Mouse (Mus musculus) layer of hippocampus, postnatal 14 days (tissue): ENCODE results near the gene BC017158. TPM values are rescaled to one million over a fixed set of nuclear protein-coding genes. Genes with fewer than 3 reads are reported as not detected.
A peak's percentile ranks its signal among the peaks of the same experiment; 100 is the strongest.

ENCODE experiments used
- DNase-seq, 2 experiments: peaks; one replicate each; pipeline ENCODE4 v3.0.0; 2021 to 2022; ENCODE audit warnings: low spot score in 2 of 2, mixed read lengths in 1 of 2
- total RNA-seq, 2 experiments: library from RNA; stranded (reverse); gene quantifications; 2 replicates each; pipeline ENCODE4 v1.2.3; 2021

Gene BC017158
- total RNA-seq, 2 experiments from 2014 or later, result 23.6 to 24.6 TPM

DNA sequence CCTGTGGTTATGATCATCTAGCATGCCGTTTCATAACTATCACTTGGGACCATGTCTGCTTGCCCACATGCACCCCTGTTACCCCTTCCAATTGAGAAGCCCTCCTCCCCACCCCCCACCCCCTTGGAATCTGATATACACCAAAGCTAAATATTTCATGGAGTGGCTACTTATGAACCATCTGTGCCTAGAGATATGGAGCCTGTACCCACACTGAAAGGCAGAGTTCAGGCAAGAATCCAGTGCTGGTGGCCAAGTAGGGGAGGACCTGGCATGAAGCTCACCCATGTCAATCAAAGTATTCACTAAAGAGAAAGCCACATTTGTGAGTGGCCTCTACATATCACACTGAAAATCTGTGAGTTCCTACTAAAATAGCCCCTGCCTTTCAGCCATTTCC lies 11.8 kb upstream of the BC017158 start:
- DNase-seq, result no peak

DNA sequence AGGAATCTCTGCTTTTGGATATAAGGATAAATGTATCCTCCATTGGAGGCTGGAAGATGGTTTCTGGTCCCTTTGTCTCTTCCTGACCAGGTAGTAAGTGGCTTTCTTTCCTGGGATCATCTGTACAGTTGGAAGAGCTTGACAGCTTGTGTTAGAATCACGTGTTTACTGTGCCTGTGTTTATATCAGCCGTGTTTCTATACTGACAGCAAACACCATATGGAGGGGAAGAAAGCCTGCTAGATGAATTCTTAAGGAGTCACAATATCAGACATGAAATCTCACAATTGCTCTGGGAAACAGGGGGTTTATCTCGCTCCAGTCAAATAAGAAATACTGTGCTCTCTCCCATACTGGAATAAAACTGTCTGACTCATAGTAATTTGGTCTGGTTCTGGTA lies 11.2 kb upstream of the BC017158 start:
- peak in 1 of 2 experiments; percentile 7 for DNase-seq

DNA sequence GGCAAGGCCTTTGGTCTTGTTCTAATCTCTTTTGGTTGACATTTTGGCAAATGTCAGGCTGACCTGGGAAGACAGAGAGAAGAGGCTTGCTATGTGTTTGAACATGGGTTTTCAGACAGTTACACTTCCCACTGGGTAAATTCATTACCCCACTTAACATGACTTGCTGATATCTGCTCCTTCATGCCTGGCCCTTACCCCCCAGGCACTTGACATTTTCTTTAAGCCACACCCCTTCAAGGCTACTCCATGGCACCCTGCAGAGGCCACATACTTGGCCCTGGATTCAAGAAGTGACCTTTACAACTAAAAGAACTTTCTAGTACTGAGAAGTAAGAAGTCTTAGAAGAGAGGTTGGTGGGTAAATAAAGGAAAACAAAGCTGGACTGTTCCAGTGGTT lies 9.9 kb upstream of the BC017158 start:
- DNase-seq, result no peak

DNA sequence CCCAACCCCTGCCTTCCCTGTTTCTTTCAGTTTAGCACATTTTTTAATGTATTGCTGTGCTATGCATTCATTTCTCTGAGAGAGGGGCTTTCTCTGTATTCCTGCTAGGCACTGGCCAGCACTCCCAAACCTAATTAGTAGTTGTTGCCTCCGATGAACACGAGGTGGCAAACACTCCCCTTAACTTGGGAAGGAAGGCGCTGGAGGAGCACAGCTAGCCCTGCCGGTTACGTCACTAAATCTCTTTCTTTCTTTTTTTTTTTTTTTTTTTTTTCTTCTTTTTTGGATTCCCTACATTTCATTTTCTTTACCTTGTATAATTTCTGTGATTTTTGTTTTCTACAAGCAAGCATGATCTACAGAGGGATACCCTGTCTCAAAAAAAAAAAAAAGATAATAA lies 6.9 kb upstream of the BC017158 start:
- peak; percentile 24 to 49 for DNase-seq

DNA sequence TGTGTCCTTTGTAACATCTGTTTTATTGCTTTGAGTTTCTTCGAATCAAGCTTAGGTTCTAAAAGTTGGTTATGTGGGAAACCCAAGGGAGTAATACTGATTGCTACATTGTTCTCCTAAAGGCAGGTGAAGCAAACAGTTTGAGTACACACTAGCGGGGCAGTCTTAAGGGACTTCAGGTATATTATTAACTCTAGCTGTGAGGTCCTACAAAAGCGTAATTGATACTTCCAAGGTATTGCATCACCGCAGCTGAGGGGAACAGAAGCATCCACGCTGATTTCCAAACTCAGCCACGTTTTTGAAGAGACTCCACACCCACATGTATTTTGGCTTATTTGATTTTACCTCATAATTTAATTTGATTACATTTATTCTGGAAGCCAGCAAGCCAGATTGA lies 6.2 kb upstream of the BC017158 start:
- no peak for DNase-seq

DNA sequence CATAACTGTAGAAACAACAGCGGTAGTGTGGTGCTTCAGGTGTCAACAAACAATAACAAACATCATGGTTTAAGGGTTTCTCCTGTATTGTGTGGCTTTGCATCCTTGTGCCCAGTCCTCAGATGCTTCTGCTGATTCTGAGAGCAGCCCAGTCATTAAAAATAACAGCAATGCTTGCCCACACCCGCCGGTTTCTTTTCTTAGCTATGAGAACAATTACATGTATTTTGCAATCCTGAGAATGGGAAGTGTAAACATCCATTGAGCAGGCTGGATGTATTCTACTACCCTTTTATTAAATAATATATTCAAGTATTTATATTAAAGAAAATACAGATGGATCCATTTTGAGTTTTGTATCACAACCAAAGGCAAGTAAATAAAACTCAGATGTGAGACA lies 4.2 kb upstream of the BC017158 start:
- DNase-seq, result no peak

DNA sequence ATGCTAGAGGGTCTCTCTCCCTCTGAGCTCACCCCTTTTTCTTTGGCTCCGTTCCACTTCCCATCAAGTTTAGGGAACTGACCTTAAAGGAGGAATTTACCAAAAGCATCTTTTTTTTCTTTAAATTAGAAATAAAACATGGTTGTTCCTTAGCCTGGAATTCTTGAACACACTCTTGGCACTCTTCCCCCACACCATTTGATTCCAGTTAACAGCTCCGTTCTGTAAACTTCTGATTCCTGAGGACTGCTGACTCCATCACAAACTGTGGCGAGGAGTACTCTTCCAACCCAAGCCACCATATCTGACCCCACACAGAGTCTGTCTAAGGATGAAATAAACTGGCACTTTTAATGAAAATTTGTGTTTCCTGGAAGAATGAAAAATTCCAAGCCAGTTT lies 3.0 kb upstream of the BC017158 start:
- DNase-seq, result no peak

DNA sequence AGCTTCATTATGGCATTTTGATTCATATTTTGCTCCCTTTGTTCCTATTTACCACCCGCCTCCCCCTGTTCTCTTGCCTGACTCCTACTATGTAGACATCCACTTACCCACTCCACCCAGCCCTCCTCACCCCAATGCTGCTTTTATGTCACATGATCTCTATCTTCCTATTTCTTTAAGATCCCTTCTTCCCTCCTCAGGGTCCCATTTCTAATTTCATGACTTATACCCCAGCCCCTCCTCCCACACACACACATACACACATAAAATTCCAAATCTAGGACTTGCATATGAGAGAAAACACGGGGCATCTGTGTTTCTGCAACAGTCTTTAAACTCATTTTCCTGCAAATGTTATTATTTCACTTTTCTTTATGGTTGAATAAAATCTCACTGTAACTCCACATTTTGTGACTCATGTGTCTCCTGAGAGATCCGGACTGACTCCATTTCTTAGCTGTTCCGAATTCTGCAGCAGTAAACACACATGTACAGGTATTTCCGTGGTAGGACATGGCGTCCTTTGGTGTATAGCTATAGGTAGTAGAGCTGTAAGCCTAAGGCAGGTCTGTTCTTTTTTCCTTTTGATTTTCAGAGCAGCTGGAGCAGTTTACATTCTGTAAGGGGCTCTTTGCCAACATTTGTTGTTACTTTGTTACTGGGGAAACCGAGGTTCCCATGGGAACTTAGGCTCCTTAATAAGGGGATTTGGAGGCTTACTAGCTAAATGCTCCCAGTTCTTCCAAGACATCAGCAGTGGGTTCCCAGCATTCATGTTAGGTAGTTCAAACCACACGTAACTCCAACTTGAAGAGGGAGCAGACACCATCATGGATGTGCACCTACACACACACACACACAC lies 742 bp upstream of the BC017158 start:
- DNase-seq, result peak in 1 of 2 experiments; percentile 41

DNA sequence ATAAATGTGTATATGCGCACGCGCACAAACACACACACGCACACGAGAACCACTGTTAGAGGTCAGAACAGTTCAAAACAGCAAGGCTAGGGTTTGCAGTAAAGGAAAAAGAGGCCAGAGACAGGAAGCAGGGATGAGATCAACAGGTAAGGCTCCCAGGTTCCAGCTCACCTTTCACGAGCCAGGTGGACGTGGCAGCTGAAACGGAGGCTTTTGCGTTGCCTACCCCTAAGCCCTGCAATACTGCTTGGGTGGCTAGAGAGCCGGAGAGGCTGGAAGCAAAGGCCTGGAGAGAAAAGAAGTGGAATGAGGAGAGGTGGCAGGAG lies 716 bp downstream of the BC017158 start:
- no peak for DNase-seq

DNA sequence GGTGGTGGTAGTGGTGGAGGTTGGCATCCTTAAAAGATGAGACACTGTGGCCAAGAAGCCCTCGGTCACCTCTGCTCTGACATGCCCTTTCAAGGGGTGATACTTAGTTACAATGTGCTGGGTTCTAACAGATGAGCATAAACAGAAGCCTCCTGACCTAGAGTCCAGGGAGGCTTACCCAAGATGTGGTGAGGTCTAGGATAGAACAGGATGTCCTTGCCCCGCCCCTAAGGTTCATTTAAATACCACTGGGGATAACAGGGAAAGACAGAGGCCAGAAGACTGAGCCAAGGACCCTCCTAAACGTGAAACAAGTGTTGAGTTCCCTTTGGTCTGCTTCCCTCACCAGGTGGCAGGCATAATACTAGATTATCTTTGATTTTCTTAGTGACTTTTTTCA lies 1.5 kb downstream of the BC017158 start:
- DNase-seq, result no peak

DNA sequence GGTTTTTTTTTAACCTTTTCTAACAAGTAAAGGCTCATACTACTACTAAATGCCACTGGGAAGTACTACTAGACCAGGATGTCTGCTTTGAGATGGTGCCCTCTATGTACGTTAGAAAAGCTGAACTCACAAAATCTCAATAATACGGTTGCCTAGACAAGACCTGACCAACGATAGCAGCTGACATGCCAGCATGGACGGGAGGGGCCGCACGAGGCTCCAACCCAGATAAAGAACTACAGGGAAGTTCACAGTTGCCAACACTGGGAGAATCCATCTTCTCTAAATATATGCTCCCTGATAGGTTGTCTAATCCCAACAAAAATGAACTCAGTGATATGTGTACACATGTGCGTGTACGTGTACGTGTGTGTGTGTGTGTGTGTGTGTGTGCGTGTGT lies 3.2 kb downstream of the BC017158 start:
- DNase-seq, result no peak

DNA sequence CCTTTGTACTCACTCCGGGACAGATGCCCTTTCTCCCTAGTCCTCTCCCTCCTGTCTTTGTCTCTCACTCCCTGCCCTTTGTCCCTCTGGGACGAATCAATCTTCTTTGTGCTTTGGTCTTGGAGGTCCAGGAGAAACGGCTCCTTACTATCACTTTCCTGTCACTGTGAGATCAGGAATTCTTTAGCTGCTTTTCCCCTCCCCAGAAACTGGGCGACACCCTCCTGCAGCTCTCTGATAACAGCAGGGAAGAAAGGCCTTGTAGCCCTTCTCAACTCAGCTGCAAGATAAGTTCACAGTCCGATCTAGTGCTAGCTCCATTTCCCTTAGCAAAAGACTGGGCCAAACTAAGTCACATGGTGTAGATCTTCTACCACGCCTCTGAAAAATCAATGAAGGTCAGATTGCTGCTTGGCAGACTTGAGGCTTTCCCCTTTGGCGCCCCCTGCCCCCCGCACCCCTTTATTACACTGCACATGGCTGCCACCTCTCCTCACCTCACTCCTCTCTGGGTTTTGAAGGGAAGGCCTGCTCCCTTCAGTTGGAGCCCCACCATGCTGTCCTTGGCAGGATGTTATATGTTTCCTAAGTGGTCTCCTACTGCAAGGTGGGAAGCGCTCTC lies 8.9 kb downstream of the BC017158 start:
- DNase-seq, result no peak

DNA sequence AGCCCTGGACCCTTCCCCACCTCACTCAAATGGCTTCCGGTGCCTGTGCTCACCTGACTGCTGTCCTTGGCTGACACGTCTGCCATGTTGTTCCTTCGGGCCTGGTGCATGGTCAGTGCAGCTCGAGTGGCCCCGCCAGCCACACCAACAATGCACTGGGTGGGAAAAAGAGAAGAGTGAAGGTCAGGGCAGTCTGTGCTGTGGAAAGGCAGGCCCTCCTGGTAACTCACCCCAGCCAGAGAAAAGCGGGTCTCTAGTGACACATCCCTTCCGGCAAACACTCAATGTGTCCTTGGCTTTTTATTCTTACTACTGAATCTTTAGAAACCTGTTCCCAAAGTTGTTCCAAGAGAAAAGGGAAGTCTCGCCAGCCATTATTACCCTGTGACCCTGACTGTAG lies 12.9 kb downstream of the BC017158 start:
- DNase-seq, result no peak

DNA sequence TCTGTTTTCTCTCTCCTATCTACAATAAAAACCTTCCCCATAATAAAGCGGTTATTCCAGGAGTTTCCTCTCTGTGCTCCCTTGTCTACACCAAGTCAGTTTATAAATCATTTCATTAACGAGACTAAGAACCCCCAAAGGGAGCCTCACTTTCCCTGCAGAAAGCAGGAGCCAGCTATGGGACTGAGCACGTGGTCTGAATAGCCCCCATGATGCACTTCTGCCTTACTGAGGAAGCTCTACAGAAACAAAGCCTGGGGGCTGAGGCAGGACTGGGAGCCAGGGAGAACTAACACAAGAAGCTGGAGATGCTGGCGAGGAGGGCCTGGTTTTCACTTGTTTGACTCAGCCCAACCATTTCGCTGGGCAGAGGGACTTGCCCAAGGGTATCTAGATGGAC lies 13.9 kb downstream of the BC017158 start:
- no peak for DNase-seq

DNA sequence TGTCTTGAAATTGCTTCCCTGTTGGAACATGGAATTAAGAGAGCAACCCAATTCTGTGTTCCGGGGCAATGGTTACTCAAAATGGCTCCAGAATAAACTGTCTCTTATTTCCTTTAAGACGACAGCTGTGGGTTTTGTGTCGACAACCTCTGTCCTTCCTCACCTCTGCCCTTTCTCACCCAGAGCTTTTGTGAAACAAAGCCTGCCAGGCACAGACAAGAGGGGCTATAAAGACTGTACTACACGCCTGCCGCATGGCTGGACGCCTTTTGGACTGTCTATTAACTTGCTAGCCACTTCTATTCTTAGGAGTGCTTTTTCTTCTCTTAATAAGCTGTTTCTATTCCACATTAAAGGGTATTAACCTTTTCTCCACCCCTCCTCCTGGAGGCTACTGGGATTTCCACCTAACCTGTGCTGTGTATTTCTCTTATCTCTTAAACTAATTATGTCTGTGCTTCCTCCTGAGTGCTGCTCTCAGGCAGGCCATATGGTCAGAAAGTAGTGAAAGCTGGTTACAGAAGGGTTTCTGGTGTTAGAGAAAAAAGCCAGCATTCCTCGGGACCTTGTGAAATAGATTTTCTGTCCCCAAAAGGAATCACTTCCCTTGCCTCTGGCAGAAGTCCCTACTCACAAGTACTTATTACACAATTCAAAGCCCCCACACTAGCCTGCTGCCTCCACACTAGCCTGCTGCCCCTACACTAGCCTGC lies 15.3 kb downstream of the BC017158 start:
- DNase-seq, result no peak

DNA sequence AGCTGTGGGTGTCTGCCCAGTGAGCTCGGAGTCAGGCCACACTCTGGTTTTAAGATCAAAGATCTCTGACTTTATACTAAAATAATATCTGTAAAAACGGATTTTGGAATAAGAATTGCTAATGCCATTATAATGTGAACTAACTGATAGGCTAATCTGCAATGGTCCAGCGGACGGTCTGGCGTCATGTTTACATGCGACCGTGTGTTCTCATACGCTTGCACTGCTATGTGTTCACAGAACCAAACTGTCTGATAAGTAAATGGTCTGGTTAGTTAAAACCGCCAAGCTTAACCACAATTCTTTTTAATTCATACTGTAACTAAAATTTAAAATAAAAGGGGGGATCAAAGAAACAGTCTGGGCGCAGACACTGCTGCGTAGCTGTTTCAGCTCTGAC lies 16.2 kb downstream of the BC017158 start:
- no peak for DNase-seq

DNA sequence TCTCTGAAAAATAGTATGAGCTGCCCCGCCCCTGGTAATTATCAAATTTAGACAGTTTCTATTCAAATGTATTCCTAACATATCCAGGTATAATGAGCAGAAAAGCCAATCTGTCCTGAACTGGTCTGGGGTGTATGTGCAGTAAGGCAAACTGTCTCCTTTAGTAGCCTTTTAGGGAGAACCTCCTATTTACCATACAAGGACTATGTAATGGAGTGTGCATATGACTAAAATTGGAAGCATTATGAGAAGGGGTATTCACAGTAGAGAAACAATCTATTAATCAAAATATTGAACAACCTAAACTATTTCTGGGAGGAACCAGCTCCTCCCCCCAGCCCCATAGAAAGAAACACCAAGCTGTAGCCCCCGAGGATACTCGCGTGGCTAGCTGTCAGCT lies 18.2 kb downstream of the BC017158 start:
- no peak for DNase-seq

DNA sequence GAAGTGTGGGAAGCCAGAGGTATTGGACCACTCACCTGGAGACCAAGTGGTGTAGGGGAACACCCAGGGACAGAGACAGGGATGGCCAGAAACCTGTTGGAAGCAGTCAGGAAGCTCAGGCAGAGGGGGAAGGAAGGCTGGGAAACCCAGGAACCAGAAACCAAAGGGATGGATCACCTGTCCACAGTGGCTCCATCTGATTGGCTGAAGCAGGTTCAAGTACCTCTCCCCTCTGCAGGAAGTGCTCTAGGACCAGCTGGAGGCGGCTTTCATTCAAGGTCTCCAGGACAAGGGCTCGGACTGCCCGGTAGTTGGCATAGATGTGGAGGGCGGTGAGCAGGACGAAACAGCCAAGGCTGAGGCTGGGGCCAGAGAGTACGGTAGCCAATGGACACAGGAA lies 21.9 kb downstream of the BC017158 start:
- DNase-seq, result no peak

DNA sequence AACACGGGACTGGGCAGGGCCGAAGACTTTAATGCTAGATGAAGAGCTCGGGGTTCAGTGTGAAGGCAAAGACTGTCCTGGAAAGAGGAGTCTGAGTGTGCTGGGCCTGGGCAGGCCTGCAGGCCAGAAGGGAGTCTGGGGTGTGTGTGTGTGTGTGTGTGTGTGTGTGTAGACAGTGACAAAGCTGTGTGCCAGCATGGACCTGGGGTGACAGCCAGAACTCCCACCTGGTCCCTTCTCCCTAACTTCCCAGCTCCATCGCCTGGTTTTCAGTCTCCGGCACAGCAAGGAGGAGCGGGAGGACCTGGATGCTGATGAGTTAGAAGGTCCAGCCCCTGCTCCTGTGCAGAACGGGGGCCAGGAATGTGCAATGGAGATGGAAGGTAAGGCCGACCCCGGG lies 26.5 kb downstream of the BC017158 start:
- DNase-seq, result no peak

DNA sequence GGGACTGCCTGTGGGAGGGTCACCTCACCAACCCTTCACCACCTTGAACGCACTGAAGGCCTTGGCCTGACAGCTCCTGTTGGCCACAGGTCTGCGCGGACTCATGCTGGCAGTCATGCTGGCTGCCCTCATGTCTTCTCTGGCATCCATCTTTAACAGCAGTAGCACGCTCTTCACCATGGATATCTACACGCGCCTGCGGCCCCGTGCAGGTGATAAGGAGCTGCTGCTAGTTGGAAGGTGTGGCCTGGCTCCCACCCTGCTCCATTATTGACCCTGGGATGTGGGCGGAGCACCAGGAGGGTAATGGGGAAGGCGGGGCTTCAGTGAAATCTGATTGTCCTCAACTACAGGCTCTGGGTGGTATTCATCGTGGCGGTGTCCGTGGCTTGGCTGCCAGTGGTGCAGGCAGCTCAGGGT lies 27.5 kb downstream of the BC017158 start:
- DNase-seq, result no peak

DNA sequence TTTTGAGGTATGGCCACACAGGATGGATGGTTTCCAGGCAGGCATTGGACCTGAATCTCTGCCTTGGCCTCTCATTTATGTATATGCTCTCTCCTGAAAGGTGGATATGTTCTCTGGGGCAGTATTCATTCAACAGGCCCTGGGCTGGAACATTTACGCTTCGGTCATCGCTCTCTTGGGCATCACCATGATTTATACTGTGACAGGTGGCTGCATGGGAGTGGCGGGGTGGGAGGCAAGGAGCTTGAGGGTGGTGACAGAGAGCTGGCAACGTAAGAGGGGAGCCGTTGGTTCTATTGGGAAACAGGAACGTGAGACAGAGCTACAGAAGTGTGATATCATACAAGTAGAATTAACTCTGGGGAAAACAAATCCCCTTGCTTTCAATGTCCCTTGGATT lies 30.2 kb downstream of the BC017158 start:
- DNase-seq, result no peak

DNA sequence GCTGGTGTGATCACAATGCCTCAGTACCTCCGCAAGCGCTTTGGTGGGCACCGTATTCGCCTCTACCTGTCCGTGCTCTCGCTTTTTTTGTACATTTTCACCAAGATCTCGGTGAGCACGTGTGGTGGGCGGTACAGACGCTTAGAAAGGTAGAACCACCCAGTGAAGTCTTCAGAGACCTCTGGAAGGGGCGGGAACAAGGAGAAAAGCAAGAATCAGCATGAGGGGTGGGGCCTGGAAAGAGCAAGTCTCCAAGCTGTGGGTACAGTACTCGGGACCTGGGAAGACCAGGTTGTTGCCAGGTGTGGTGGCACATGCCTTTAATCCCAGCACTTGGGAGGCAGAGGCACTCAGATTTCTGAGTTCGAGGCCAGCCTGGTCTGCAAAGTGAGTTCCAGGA lies 30.6 kb downstream of the BC017158 start:
- no peak for DNase-seq
